Mouse (Mus musculus): ENCODE measurements around the gene Wnt5b. TPM values are rescaled to one million over a fixed set of nuclear protein-coding genes. Genes with fewer than 3 reads are reported as not detected.

The Wnt5b gene
- total RNA-seq, 1 experiment, result 3.5 TPM

DNA sequence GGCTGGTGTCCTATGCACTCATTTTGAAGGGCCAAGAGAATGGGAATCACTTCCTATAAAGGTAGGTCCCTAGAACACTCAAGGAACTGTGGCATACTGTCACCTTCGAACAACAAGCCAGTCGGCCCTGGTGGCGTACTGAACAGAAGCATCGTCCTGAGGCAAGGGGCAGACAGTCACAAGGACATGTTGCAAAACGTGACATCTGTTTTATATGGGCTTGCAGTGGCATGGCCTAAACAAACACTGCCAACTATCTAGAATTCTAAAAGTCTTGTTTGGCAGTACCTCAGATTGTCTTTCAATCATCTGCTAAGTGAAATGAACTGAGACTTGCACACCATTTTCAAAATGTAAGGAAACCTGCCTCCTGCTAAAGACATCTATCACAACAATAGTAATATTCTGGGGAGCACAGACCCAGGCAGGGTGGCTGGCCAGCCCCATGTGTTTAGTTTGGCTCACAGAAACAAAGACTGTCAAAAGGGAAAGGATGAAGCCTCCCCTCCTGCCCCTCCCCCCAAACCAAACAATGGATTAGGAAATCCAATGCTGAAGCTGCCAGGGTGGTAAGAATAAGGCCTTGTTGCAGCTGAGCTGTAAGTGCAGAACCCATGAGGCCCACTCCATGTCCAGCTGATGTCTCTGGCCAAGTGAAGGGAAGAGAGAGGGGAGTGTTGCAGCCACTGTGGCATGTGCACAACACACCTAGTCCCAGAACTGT, 41.7 kb upstream of the Wnt5b start:
- no peak overlapping the region for H3K9ac ChIP-seq (ENCODE audit: insufficient read depth, low read depth, low read length, poor library complexity, severe bottlenecking)
- no peaks in the 10 kb centered on the region for H3K9me3 ChIP-seq (ENCODE audit: control insufficient read depth, insufficient read depth, low read depth, low read length)
- peaks cover 0 to 2% of the 10 kb centered on the region in 2 experiments; a peak in 1 of 4 replicates for H3K4me1 ChIP-seq (ENCODE audit: control insufficient read depth in 2 of 2, insufficient read depth in 2 of 2, low read length in 2 of 2, poor library complexity in 1 of 2)
- TF ChIP-seq HCFC1 (IDR thresholded peaks at IDR 0.05; ENCODE audit: borderline replicate concordance, insufficient read depth, low read length), result no peak
- no peak for TF ChIP-seq MAFK (IDR thresholded peaks at IDR 0.05; ENCODE audit: insufficient read depth, low read depth, low read length)
- TF ChIP-seq ZNF384 (IDR thresholded peaks at IDR 0.05; ENCODE audit: low read depth, low read length), result no peak
- no peak for TF ChIP-seq ZC3H11A (IDR thresholded peaks at IDR 0.05; ENCODE audit: borderline replicate concordance, low read depth, low read length)
- TF ChIP-seq CHD2 (IDR thresholded peaks at IDR 0.05; ENCODE audit: low read depth, low read length), result no peak
- in situ Hi-C loops (cut with MboI; ENCODE audit: low sequenced_read_pairs in 2 of 2, unreplicated experiment in 2 of 2), result no loop called here
- no peak for DNase-seq (ENCODE audit: low read depth, low spot score)
- H3K4me3 ChIP-seq (ENCODE audit: insufficient read depth in 1 of 2, low read depth in 1 of 2, low read length in 2 of 2, poor library complexity in 1 of 2, severe bottlenecking in 1 of 2), result no peak overlapping the region
- H3K36me3 ChIP-seq (ENCODE audit: control insufficient read depth, insufficient read depth, low read length, poor library complexity, severe bottlenecking), result no peaks in the 10 kb centered on the region; the same call in 1 of the 2 replicates
- no peak overlapping the region for H3K27ac ChIP-seq (ENCODE audit: insufficient read depth, low read depth, low read length, poor library complexity, severe bottlenecking)

DNA sequence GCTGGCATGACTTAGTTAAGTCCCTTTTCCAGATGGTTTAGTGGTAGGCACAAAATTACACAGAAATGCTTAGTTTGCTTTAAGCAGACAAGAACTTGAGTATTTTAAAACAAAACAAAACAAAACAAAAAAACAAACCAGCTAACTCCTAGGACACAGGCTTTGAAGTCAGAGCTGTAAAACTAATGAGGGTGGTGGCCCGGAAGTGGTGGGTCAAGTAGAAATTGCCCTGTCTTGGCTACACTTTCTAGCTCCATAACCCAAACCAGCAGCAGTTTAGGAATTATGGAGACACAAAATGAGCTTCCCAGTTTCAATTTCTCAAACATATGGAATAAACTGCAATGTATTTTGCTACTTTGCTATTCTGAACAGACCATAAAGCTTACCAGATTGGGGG, 39.9 kb upstream of the Wnt5b start:
- no peak for DNase-seq (ENCODE audit: low read depth, low spot score)
- no peak overlapping the region for H3K9ac ChIP-seq (ENCODE audit: insufficient read depth, low read depth, low read length, poor library complexity, severe bottlenecking)
- H3K36me3 ChIP-seq (ENCODE audit: control insufficient read depth, insufficient read depth, low read length, poor library complexity, severe bottlenecking), result no peaks in the 10 kb centered on the region
- peaks cover 0 to 2% of the 10 kb centered on the region in 2 experiments; a peak in 1 of 4 replicates for H3K4me1 ChIP-seq (ENCODE audit: control insufficient read depth in 2 of 2, insufficient read depth in 2 of 2, low read length in 2 of 2, poor library complexity in 1 of 2)
- H3K27ac ChIP-seq (ENCODE audit: insufficient read depth, low read depth, low read length, poor library complexity, severe bottlenecking), result no peak overlapping the region
- H3K9me3 ChIP-seq (ENCODE audit: control insufficient read depth, insufficient read depth, low read depth, low read length), result no peaks in the 10 kb centered on the region
- no peak for TF ChIP-seq ZNF384 (IDR thresholded peaks at IDR 0.05; ENCODE audit: low read depth, low read length)
- TF ChIP-seq MAFK (IDR thresholded peaks at IDR 0.05; ENCODE audit: insufficient read depth, low read depth, low read length), result no peak
- no peak for TF ChIP-seq CHD2 (IDR thresholded peaks at IDR 0.05; ENCODE audit: low read depth, low read length)
- no peak for TF ChIP-seq HCFC1 (IDR thresholded peaks at IDR 0.05; ENCODE audit: borderline replicate concordance, insufficient read depth, low read length)
- TF ChIP-seq ZC3H11A (IDR thresholded peaks at IDR 0.05; ENCODE audit: borderline replicate concordance, low read depth, low read length), result no peak
- in situ Hi-C loops (cut with MboI; ENCODE audit: low sequenced_read_pairs in 2 of 2, unreplicated experiment in 2 of 2), result no loop called here
- no peak overlapping the region for H3K4me3 ChIP-seq (ENCODE audit: insufficient read depth in 1 of 2, low read depth in 1 of 2, low read length in 2 of 2, poor library complexity in 1 of 2, severe bottlenecking in 1 of 2)

DNA sequence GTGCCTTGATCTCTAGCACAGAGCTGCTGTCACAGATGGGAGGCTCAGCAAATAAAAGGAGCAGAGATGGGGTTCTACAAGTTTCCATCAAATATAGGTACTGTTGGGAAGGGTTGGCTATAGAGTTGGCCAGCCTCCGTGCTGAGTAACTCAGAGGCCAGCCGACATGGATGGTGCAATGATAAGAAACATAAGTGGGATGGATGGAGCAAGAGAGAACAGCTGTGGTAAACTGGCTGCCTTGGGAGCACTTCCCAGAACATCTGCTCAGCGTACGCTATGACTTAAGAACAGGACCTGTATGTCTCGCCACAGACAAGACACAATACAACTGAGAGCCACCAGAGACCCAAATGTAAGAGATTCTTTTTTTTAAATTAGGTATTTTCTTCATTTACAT, 39.0 kb upstream of the Wnt5b start:
- no peak for DNase-seq (ENCODE audit: low read depth, low spot score)
- Histone ChIP-seq H3K4me1 (ENCODE audit: control insufficient read depth in 2 of 2, insufficient read depth in 2 of 2, low read length in 2 of 2, poor library complexity in 1 of 2) (peaks cover 0 to 2% of the 10 kb centered on the region in 2 experiments; a peak in 1 of 4 replicates), H3K36me3 (ENCODE audit: control insufficient read depth, insufficient read depth, low read length, poor library complexity, severe bottlenecking) (no peaks in the 10 kb centered on the region), H3K27ac (ENCODE audit: insufficient read depth, low read depth, low read length, poor library complexity, severe bottlenecking) (no peak overlapping the region), H3K9ac (ENCODE audit: insufficient read depth, low read depth, low read length, poor library complexity, severe bottlenecking) (no peak overlapping the region), H3K4me3 (ENCODE audit: insufficient read depth in 1 of 2, low read depth in 1 of 2, low read length in 2 of 2, poor library complexity in 1 of 2, severe bottlenecking in 1 of 2) (no peak overlapping the region), H3K9me3 (ENCODE audit: control insufficient read depth, insufficient read depth, low read depth, low read length) (no peaks in the 10 kb centered on the region)
- TF ChIP-seq HCFC1 (IDR thresholded peaks at IDR 0.05; ENCODE audit: borderline replicate concordance, insufficient read depth, low read length) (no peak), ZNF384 (IDR thresholded peaks at IDR 0.05; ENCODE audit: low read depth, low read length) (no peak), MAFK (IDR thresholded peaks at IDR 0.05; ENCODE audit: insufficient read depth, low read depth, low read length) (no peak), ZC3H11A (IDR thresholded peaks at IDR 0.05; ENCODE audit: borderline replicate concordance, low read depth, low read length) (no peak), CHD2 (IDR thresholded peaks at IDR 0.05; ENCODE audit: low read depth, low read length) (no peak)
- in situ Hi-C loops (cut with MboI; ENCODE audit: low sequenced_read_pairs in 2 of 2, unreplicated experiment in 2 of 2), result no loop called here

DNA sequence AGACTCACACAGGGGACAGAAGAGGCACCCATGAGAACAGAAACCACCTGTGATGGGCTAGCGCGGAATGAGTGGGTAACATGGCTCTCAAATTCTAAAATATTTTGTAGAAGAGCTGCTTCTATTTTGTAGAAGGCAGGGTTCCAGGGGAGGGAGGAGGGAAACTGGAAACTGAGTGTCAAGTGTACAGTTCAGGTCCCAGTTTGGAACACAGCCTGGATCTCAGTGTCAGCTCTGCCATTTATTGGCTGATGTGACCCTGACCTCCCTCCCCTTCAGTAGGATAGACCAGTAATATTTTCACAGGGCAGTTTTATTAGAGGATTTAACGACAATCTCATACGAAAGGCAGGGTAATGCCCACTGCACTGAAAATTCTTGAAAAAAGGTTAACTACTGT, 32.6 kb upstream of the Wnt5b start:
- DNase-seq (ENCODE audit: low read depth, low spot score), result no peak
- in situ Hi-C loops (cut with MboI; ENCODE audit: low sequenced_read_pairs in 2 of 2, unreplicated experiment in 2 of 2), result no loop called here
- no peak overlapping the region for H3K9ac ChIP-seq (ENCODE audit: insufficient read depth, low read depth, low read length, poor library complexity, severe bottlenecking)
- H3K4me3 ChIP-seq (ENCODE audit: insufficient read depth in 1 of 2, low read depth in 1 of 2, low read length in 2 of 2, poor library complexity in 1 of 2, severe bottlenecking in 1 of 2), result no peak overlapping the region
- H3K4me1 ChIP-seq (ENCODE audit: control insufficient read depth in 2 of 2, insufficient read depth in 2 of 2, low read length in 2 of 2, poor library complexity in 1 of 2), result no peaks in the 10 kb centered on the region
- no peak overlapping the region for H3K27ac ChIP-seq (ENCODE audit: insufficient read depth, low read depth, low read length, poor library complexity, severe bottlenecking)
- TF ChIP-seq MAFK (IDR thresholded peaks at IDR 0.05; ENCODE audit: insufficient read depth, low read depth, low read length), result no peak
- TF ChIP-seq ZNF384 (IDR thresholded peaks at IDR 0.05; ENCODE audit: low read depth, low read length), result no peak
- TF ChIP-seq ZC3H11A (IDR thresholded peaks at IDR 0.05; ENCODE audit: borderline replicate concordance, low read depth, low read length), result no peak
- no peak for TF ChIP-seq HCFC1 (IDR thresholded peaks at IDR 0.05; ENCODE audit: borderline replicate concordance, insufficient read depth, low read length)
- no peak for TF ChIP-seq CHD2 (IDR thresholded peaks at IDR 0.05; ENCODE audit: low read depth, low read length)
- H3K9me3 ChIP-seq (ENCODE audit: control insufficient read depth, insufficient read depth, low read depth, low read length), result no peaks in the 10 kb centered on the region
- peaks cover 7% of the 10 kb centered on the region for H3K36me3 ChIP-seq (ENCODE audit: control insufficient read depth, insufficient read depth, low read length, poor library complexity, severe bottlenecking)
